Mouse (Mus musculus) liver, adult 2 months (tissue): Measurements from ENCODE around the gene Tenm2.

ENCODE experiments used
- CTCF ChIP-seq: fragments of 200-500 bp; IDR thresholded peaks from 2 replicates; pipeline ENCODE4 v1.5.1; 2011; ENCODE audit warnings: low read depth, low read length, control low read depth
- POLR2A ChIP-seq: fragments of 200-500 bp; IDR thresholded peaks from 2 replicates; pipeline ENCODE4 v1.6.1; 2011; ENCODE audit warnings: low read length, control low read depth; ENCODE audit not compliant: insufficient read depth; ENCODE audit errors: extremely low read depth

DNA sequence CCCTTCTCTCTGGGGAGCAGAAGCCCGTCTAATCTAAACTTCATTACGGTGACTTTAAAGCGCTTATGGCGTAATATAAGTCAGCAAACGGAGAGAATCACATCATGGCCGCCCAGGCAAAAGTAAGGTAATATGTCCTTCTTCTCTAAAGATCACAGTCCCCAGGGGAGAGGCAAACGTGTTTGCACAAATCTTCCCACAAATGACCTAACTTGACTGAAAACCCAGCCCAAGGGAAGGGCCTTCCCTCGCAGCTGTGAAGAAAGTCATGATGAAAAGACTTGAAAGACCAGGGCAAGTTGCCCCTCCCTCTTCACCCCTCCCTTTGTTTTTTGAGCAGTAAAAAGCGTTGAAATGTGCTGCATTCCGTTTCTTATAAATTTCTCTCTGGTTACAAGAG is 971.9 kb downstream of the Tenm2 start:
- TF ChIP-seq CTCF (no peak), POLR2A (no peak)
